31 mouse cellular contexts compared by ENCODE assay signal in genomic region chr12:82714284-82714683, GRCm38 (mm10).
"Had no signal": no experiment of that assay in that cellular context is flagged by ENCODE, and none has a peak within 500 bp of the region (broad histone marks: within the 10 kb centered on the region; RNA-seq: fewer than 3 reads in every experiment).

No protein-coding gene starts in this region.

- H3K9me3 ChIP-seq: heart, embryonic 12.5 days; heart, embryonic 13.5 days; heart, embryonic 15.5 days; hindbrain, embryonic 10.5 days; hindbrain, embryonic 12.5 days; hindbrain, embryonic 13.5 days; hindbrain, embryonic 15.5 days; intestine, embryonic 15.5 days; kidney, embryonic 15.5 days had no signal

- H3K4me1 ChIP-seq: heart, embryonic 12.5 days; heart, embryonic 15.5 days; hindbrain, embryonic 10.5 days; hindbrain, embryonic 12.5 days; hindbrain, embryonic 13.5 days; hindbrain, embryonic 15.5 days; intestine, embryonic 15.5 days; kidney, embryonic 15.5 days had no signal

- H3K27me3 ChIP-seq: heart, embryonic 12.5 days; heart, embryonic 13.5 days; heart, embryonic 15.5 days; hindbrain, embryonic 12.5 days; hindbrain, embryonic 13.5 days; hindbrain, embryonic 15.5 days; intestine, embryonic 15.5 days; kidney, embryonic 15.5 days had no signal

- H3K27ac ChIP-seq: heart, embryonic 13.5 days; heart, embryonic 15.5 days; hindbrain, embryonic 10.5 days; hindbrain, embryonic 12.5 days; hindbrain, embryonic 13.5 days; hindbrain, embryonic 14.5 days; hindbrain, embryonic 15.5 days; hindbrain, postnatal 0 days; intestine, embryonic 15.5 days; kidney, embryonic 15.5 days; kidney, postnatal 0 days; layer of hippocampus, adult 2 months; left cerebral cortex, adult 2 months had no signal

- H3K9ac ChIP-seq: heart, embryonic 12.5 days; heart, embryonic 13.5 days; heart, embryonic 15.5 days; hindbrain, embryonic 12.5 days; hindbrain, embryonic 13.5 days; hindbrain, embryonic 14.5 days; hindbrain, embryonic 15.5 days; intestine, embryonic 15.5 days; kidney, embryonic 15.5 days had no signal

- DNase-seq: heart, postnatal 10 days; heart, postnatal 14 days; heart, postnatal 36 days; heart, postnatal 4 days; kidney, adult 11 months; kidney, adult 18-20 months; kidney, adult 2 months; kidney, adult 8-10 months; kidney, adult 9 months; kidney, postnatal 10 days; kidney, postnatal 14 days; kidney, postnatal 25 days; kidney, postnatal 36 days; kidney, postnatal 4 days; layer of hippocampus, adult 9-11 months; layer of hippocampus, postnatal 36 days had no signal

- H3K36me3 ChIP-seq: heart, embryonic 12.5 days; heart, embryonic 13.5 days; heart, embryonic 15.5 days; hindbrain, embryonic 10.5 days; hindbrain, embryonic 12.5 days; hindbrain, embryonic 13.5 days; hindbrain, embryonic 15.5 days; intestine, embryonic 15.5 days; kidney, embryonic 15.5 days had no signal

- H3K4me3 ChIP-seq: heart, embryonic 12.5 days; heart, embryonic 13.5 days; heart, embryonic 15.5 days; hindbrain, embryonic 10.5 days; hindbrain, embryonic 12.5 days; hindbrain, embryonic 13.5 days; hindbrain, embryonic 15.5 days; intestine, embryonic 15.5 days; kidney, embryonic 15.5 days; layer of hippocampus, adult 2 months; left cerebral cortex, adult 2 months had no signal

- H3K4me2 ChIP-seq: heart, embryonic 11.5 days; heart, embryonic 12.5 days; heart, embryonic 13.5 days; heart, embryonic 15.5 days; hindbrain, embryonic 12.5 days; hindbrain, embryonic 13.5 days; hindbrain, embryonic 14.5 days; hindbrain, embryonic 15.5 days; intestine, embryonic 15.5 days; kidney, embryonic 15.5 days had no signal
